Mouse (Mus musculus) bone marrow macrophage, adult 2 months (primary cell): ENCODE results near the gene Arhgap28.

ENCODE experiments used
- CTCF ChIP-seq: IDR thresholded peaks from 2 replicates; pipeline ENCODE4 v1.5.1; 2012; ENCODE audit warnings: low read depth, mild to moderate bottlenecking, low read length, moderate library complexity
- POLR2A ChIP-seq: IDR thresholded peaks from 2 replicates; pipeline ENCODE4 v1.6.1; 2012; ENCODE audit warnings: mild to moderate bottlenecking, low read depth, low read length, borderline replicate concordance

DNA sequence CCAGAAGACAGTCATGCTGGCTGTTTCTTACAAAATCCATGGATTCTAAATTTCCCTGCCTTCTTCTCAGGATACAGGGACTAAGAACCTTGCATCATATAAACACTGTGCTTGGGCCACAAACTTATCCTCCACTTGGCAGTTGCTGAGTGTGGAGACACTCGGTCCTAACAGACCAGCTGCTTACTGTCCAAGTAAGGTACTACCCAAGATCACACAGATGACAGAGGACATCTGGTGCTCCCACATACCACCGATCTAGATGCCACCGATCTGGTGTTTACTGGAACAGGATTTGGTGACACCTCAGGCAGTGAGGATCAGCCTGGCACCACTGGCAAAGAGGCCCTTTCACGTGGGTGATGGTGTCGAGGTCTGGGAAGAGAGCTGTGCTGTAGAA is 7.7 kb upstream of the Arhgap28 start:
- TF ChIP-seq CTCF = no peak
- TF ChIP-seq POLR2A = no peak
